Mouse (Mus musculus): ENCODE measurements at regions not wholly inside any gene's neighbourhood (a gene's known extent, or its start where the extent isn't known, plus 50 kb on each side); places are given as distances from the start of the nearest gene placed in this dataset.

GRCm38 (mm10) chr3:49282679-49283078 lies 474.4 kb downstream of the Pcdh18 start:
- DNase-seq: no peak

- no peak for DNase-seq
Measured at GRCm38 (mm10) chr3:49278356-49278755, 478.8 kb downstream of the Pcdh18 start.

GRCm38 (mm10) chr3:49274286-49274923 lies 482.7 kb downstream of the Pcdh18 start:
- DNase-seq: no peak

GRCm38 (mm10) chr3:49266048-49266447 lies 491.1 kb downstream of the Pcdh18 start:
- peak; percentile 8 for DNase-seq

All from kidney, postnatal 10 days (tissue).